Mouse (Mus musculus): ENCODE results near the gene Btbd1. TPM values are rescaled to one million over a fixed set of nuclear protein-coding genes. Genes with fewer than 3 reads are reported as not detected.
A peak's percentile ranks its signal among the peaks of the same experiment; 100 is the strongest.

Gene Btbd1
- polyA plus RNA-seq, 1 experiment from 2014 or later = 68.4 TPM

- Histone ChIP-seq H3K4me2 (no peak overlapping the region), H3K4me3 (no peak overlapping the region), H3K27ac (no peak overlapping the region), H3K27me3 (no peaks in the 10 kb centered on the region), H3K9me3 (no peaks in the 10 kb centered on the region), H3K4me1 (no peaks in the 10 kb centered on the region), H3K9ac (no peak overlapping the region), H3K36me3 (no peaks in the 10 kb centered on the region)
- ATAC-seq (ENCODE audit: borderline replicate concordance, extremely low read depth, low FRiP score, low TSS enrichment) = no peak
- WGBS = 84% methylated on average over 5 of the region's 5 CpGs
These were observed 6.2 kb upstream of the Btbd1 start for GRCm38 (mm10) chr7:81835430-81835829.

- H3K4me1 ChIP-seq = no peaks in the 10 kb centered on the region
- ATAC-seq (ENCODE audit: borderline replicate concordance, extremely low read depth, low FRiP score, low TSS enrichment) = no peak
- no peak overlapping the region for H3K9ac ChIP-seq
- H3K9me3 ChIP-seq = no peaks in the 10 kb centered on the region
- H3K27ac ChIP-seq = no peak overlapping the region
- no peaks in the 10 kb centered on the region for H3K36me3 ChIP-seq
- no peak overlapping the region for H3K4me2 ChIP-seq
- no peak overlapping the region for H3K4me3 ChIP-seq
- H3K27me3 ChIP-seq = no peaks in the 10 kb centered on the region
These were observed 5.6 kb upstream of the Btbd1 start for GRCm38 (mm10) chr7:81834847-81835246.

- Histone ChIP-seq H3K9ac (peak overlapping the region; percentile 89), H3K9me3 (no peaks in the 10 kb centered on the region), H3K4me2 (peak overlapping the region; percentile 76), H3K27ac (peak overlapping the region; percentile 96), H3K4me3 (peak overlapping the region; percentile 85), H3K27me3 (no peaks in the 10 kb centered on the region), H3K4me1 (peaks cover 37% of the 10 kb centered on the region), H3K36me3 (no peaks in the 10 kb centered on the region)
- WGBS = under 1% methylated on average over 89 of the region's 91 CpGs
- peak; percentile 84 for ATAC-seq (ENCODE audit: borderline replicate concordance, extremely low read depth, low FRiP score, low TSS enrichment)
These were observed 401 bp downstream of the Btbd1 start for GRCm38 (mm10) chr7:81828681-81829378.

- peak overlapping the region; percentile 96 for H3K27ac ChIP-seq
- H3K4me3 ChIP-seq = peak overlapping the region; percentile 85
- no peak for ATAC-seq (ENCODE audit: borderline replicate concordance, extremely low read depth, low FRiP score, low TSS enrichment)
- no peaks in the 10 kb centered on the region for H3K9me3 ChIP-seq
- peak overlapping the region; percentile 76 for H3K4me2 ChIP-seq
- peaks cover 37% of the 10 kb centered on the region for H3K4me1 ChIP-seq
- H3K9ac ChIP-seq = peak overlapping the region; percentile 89
- H3K27me3 ChIP-seq = no peaks in the 10 kb centered on the region
- no peaks in the 10 kb centered on the region for H3K36me3 ChIP-seq
- 24% methylated on average over 17 of the region's 17 CpGs for WGBS
These were observed 1.2 kb downstream of the Btbd1 start for GRCm38 (mm10) chr7:81827806-81828667.

- no peak overlapping the region for H3K4me3 ChIP-seq
- H3K27me3 ChIP-seq = no peaks in the 10 kb centered on the region
- H3K9me3 ChIP-seq = no peaks in the 10 kb centered on the region
- H3K27ac ChIP-seq = no peak overlapping the region
- no peaks in the 10 kb centered on the region for H3K36me3 ChIP-seq
- peaks cover 37% of the 10 kb centered on the region for H3K4me1 ChIP-seq
- peak overlapping the region; percentile 27; the same call in 1 of the 2 replicates for H3K4me2 ChIP-seq
- H3K9ac ChIP-seq = no peak overlapping the region
- WGBS = 17% methylated on average over 3 of the region's 3 CpGs
- no peak for ATAC-seq (ENCODE audit: borderline replicate concordance, extremely low read depth, low FRiP score, low TSS enrichment)
These were observed 3.9 kb downstream of the Btbd1 start for GRCm38 (mm10) chr7:81825381-81825780.

GRCm38 (mm10) chr7:81824906-81825305, 4.3 kb downstream of the Btbd1 start:
- 45% methylated on average over 3 of the region's 3 CpGs for WGBS
- Histone ChIP-seq H3K36me3 (no peaks in the 10 kb centered on the region), H3K4me2 (no peak overlapping the region), H3K27ac (no peak overlapping the region), H3K9ac (no peak overlapping the region), H3K27me3 (no peaks in the 10 kb centered on the region), H3K4me3 (no peak overlapping the region), H3K9me3 (no peaks in the 10 kb centered on the region), H3K4me1 (peaks cover 37% of the 10 kb centered on the region)
- ATAC-seq (ENCODE audit: borderline replicate concordance, extremely low read depth, low FRiP score, low TSS enrichment) = no peak

- 69% methylated on average over 5 of the region's 5 CpGs for WGBS
- Histone ChIP-seq H3K27ac (no peak overlapping the region), H3K9ac (no peak overlapping the region)
These were observed 23.2 kb downstream of the Btbd1 start for GRCm38 (mm10) chr7:81806067-81806466.

GRCm38 (mm10) chr7:81789095-81789757, 40.0 kb downstream of the Btbd1 start, which contains the start of gene 3110040N11Rik:
Gene 3110040N11Rik (minus strand): TSS chr7:81789478.
- H3K9me3 ChIP-seq = no peaks in the 10 kb centered on the region
- peak within 1 kb of the TSS; percentile 88 for H3K4me2 ChIP-seq
- H3K4me1 ChIP-seq = peaks cover 11% of the 10 kb centered on the region
- H3K27me3 ChIP-seq = no peaks in the 10 kb centered on the region
- ATAC-seq (ENCODE audit: borderline replicate concordance, extremely low read depth, low FRiP score, low TSS enrichment) = peak; percentile 92
- WGBS = under 1% methylated on average over 38 of the region's 38 CpGs
- H3K9ac ChIP-seq = peak within 1 kb of the TSS; percentile 83
- peak within 1 kb of the TSS; percentile 99 for H3K27ac ChIP-seq
- peak within 1 kb of the TSS; percentile 79 for H3K4me3 ChIP-seq
- H3K36me3 ChIP-seq = peaks cover 14% of the 10 kb centered on the region; the same call in 1 of the 2 replicates

More at GRCm38 (mm10) chr7:81806067-81806466, 23.2 kb downstream of the Btbd1 start:
- no peaks in the 10 kb centered on the region for H3K4me1 ChIP-seq
- H3K4me3 ChIP-seq = no peak overlapping the region
- H3K9me3 ChIP-seq = no peaks in the 10 kb centered on the region
- H3K4me2 ChIP-seq = no peak overlapping the region
- no peak for ATAC-seq (ENCODE audit: borderline replicate concordance, extremely low read depth, low FRiP score, low TSS enrichment)
- H3K36me3 ChIP-seq = peaks cover 8% of the 10 kb centered on the region; the same call in 1 of the 2 replicates
- no peaks in the 10 kb centered on the region for H3K27me3 ChIP-seq

- Histone ChIP-seq H3K36me3 (peaks cover 10% of the 10 kb centered on the region; the same call in 1 of the 2 replicates), H3K4me2 (peak overlapping the region; percentile 88), H3K27me3 (no peaks in the 10 kb centered on the region), H3K9ac (peak overlapping the region; percentile 83), H3K4me1 (peaks cover 11% of the 10 kb centered on the region), H3K27ac (peak overlapping the region; percentile 99), H3K9me3 (no peaks in the 10 kb centered on the region), H3K4me3 (peak overlapping the region; percentile 79)
- ATAC-seq (ENCODE audit: borderline replicate concordance, extremely low read depth, low FRiP score, low TSS enrichment) = no peak
- 2% methylated on average over 5 of the region's 5 CpGs for WGBS
These were observed 40.7 kb downstream of the Btbd1 start for GRCm38 (mm10) chr7:81788536-81788935.

GRCm38 (mm10) chr7:81777667-81778218, 51.5 kb downstream of the Btbd1 start:
- 61% methylated on average over 10 of the region's 10 CpGs for WGBS
- Histone ChIP-seq H3K9me3 (no peaks in the 10 kb centered on the region), H3K36me3 (peaks cover 25% of the 10 kb centered on the region), H3K27me3 (no peaks in the 10 kb centered on the region), H3K4me1 (no peaks in the 10 kb centered on the region), H3K27ac (no peak overlapping the region), H3K9ac (no peak overlapping the region), H3K4me3 (no peak overlapping the region), H3K4me2 (no peak overlapping the region)
- ATAC-seq (ENCODE audit: borderline replicate concordance, extremely low read depth, low FRiP score, low TSS enrichment) = no peak

- Histone ChIP-seq H3K4me3 (no peak overlapping the region), H3K27ac (no peak overlapping the region), H3K9me3 (no peaks in the 10 kb centered on the region), H3K4me1 (no peaks in the 10 kb centered on the region), H3K9ac (no peak overlapping the region), H3K27me3 (no peaks in the 10 kb centered on the region), H3K36me3 (peaks cover 7% of the 10 kb centered on the region), H3K4me2 (no peak overlapping the region)
- no peak for ATAC-seq (ENCODE audit: borderline replicate concordance, extremely low read depth, low FRiP score, low TSS enrichment)
- WGBS = 76% methylated on average over 5 of the region's 5 CpGs
These were observed 53.9 kb downstream of the Btbd1 start for GRCm38 (mm10) chr7:81775325-81775724.

All from lung, embryonic 15.5 days (tissue).